Mouse (Mus musculus): Measurements from ENCODE around the gene Caln1.

GRCm38 (mm10) chr5:130394386-130394785 is 25.1 kb downstream of the Caln1 start:
- no peak for TF ChIP-seq CTCF (IDR thresholded peaks at IDR 0.05)
- no peak for TF ChIP-seq EP300 (IDR thresholded peaks at IDR 0.05)
